Mouse (Mus musculus): ENCODE results near the gene BC049762. TPM values are rescaled to one million over a fixed set of nuclear protein-coding genes. Genes with fewer than 3 reads are reported as not detected.

BC049762 gene
- polyA plus RNA-seq, 1 experiment from 2014 or later, result 0.27 TPM

DNA sequence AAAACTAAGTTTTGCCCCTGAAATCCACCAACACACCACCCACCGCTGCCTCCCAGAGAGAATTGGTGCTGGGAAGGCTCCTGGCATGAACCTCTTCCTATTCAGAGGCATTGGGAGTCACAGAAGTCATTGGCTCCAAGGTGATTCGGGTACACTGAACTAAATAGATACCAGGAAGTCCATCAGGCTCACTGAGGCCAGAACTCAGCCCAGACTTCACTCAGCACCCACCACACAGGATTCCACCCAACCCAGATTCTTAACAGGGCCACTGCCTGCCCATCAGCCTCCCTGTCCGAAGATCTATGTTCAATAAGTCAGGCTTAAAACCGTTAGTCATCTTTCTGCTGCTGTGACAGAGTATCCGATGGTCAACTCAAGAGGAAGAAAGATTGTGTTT lies 51.4 kb downstream of the BC049762 start:
- Histone ChIP-seq H3K27me3 (replicated peaks) (no peaks in the 10 kb centered on the region), H3K4me2 (no peak overlapping the region), H3K27ac (replicated peaks) (no peak overlapping the region), H3K36me3 (no peaks in the 10 kb centered on the region), H3K4me3 (no peak overlapping the region), H3K9ac (no peak overlapping the region), H3K4me1 (no peaks in the 10 kb centered on the region), H3K9me3 (no peaks in the 10 kb centered on the region; the same call in 1 of the 2 replicates)
- no peak for ATAC-seq (ENCODE audit: extremely low read depth, insufficient number of reproducible peaks, low FRiP score, low TSS enrichment)
- 77% methylated on average over 5 of the region's 5 CpGs for WGBS

DNA sequence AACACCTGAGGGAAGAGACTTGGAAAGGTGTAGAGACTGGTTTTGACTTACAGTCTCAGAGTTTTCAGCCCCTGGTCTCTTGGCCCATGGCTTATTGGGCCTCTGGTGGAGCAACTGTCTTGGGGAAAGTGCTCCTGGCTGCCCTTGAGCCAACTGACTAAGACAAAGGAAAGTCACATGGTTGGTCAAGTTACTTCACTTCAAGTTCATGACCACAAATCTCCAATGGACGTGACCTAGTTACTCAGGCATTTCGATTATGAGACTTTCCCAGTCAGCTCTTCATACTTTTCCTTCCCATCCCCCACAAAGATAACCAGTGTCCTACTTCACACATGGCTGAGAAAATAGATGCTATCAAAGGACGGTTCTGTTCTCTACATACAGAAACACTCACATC lies 55.1 kb downstream of the BC049762 start:
- no peak overlapping the region for H3K27ac ChIP-seq (replicated peaks)
- H3K9ac ChIP-seq, result no peak overlapping the region
- H3K27me3 ChIP-seq (replicated peaks), result no peaks in the 10 kb centered on the region
- WGBS, result 54% methylated on average over 3 of the region's 3 CpGs
- no peak overlapping the region for H3K4me2 ChIP-seq
- no peaks in the 10 kb centered on the region; the same call in 1 of the 2 replicates for H3K9me3 ChIP-seq
- no peaks in the 10 kb centered on the region for H3K36me3 ChIP-seq
- ATAC-seq (ENCODE audit: extremely low read depth, insufficient number of reproducible peaks, low FRiP score, low TSS enrichment), result no peak
- H3K4me3 ChIP-seq, result no peak overlapping the region
- H3K4me1 ChIP-seq, result no peaks in the 10 kb centered on the region

Other genes starting within 250 kb of the BC049762 start
- gene Olfr54, start 248.8 kb downstream of the BC049762 start, polyA plus RNA-seq (2015; fragmentation: Nextera tagmentation; extraction: Ambion mirVana), result not detected in 2 replicates
- gene Olfr1375, start 214.9 kb downstream of the BC049762 start, polyA plus RNA-seq (2015; fragmentation: Nextera tagmentation; extraction: Ambion mirVana), result not detected in 2 replicates
- 5.1 and 5.3 TPM in 2 replicates for gene Zfp354a, start 203.8 kb downstream of the BC049762 start, polyA plus RNA-seq (2015; fragmentation: Nextera tagmentation; extraction: Ambion mirVana)
- gene Gm12569, start 42.6 kb downstream of the BC049762 start, polyA plus RNA-seq (2015; fragmentation: Nextera tagmentation; extraction: Ambion mirVana), result not detected in 2 replicates
- gene Clk4, start 1.3 kb downstream of the BC049762 start, polyA plus RNA-seq (2015; fragmentation: Nextera tagmentation; extraction: Ambion mirVana), result 66.8 and 78.1 TPM in 2 replicates
- gene Col23a1, start 26.9 kb upstream of the BC049762 start, polyA plus RNA-seq (2015; fragmentation: Nextera tagmentation; extraction: Ambion mirVana), result 9.9 and 10.5 TPM in 2 replicates

Data from heart, embryonic 13.5 days (tissue).